Mouse (Mus musculus): ENCODE measurements around the gene Nrgn.

Nrgn gene

GRCm38 (mm10) chr9:37554279-37554678 is 1.6 kb upstream of the Nrgn start:
- DNase-seq = no peak

- DNase-seq = no peak
These were observed 763 bp downstream of the Nrgn start for GRCm38 (mm10) chr9:37551751-37552531.

- DNase-seq = no peak
These were observed 2.3 kb downstream of the Nrgn start for GRCm38 (mm10) chr9:37550435-37550834.

GRCm38 (mm10) chr9:37546889-37547288 is 5.8 kb downstream of the Nrgn start:
- DNase-seq = no peak

- DNase-seq = no peak
These were observed 6.8 kb downstream of the Nrgn start for GRCm38 (mm10) chr9:37545847-37546452.

- no peak for DNase-seq
These were observed 7.5 kb downstream of the Nrgn start for GRCm38 (mm10) chr9:37545166-37545610.

- DNase-seq = peak; percentile 78
These were observed 8.1 kb downstream of the Nrgn start for GRCm38 (mm10) chr9:37544447-37545165.

- DNase-seq = peak; percentile 29
These were observed 8.7 kb downstream of the Nrgn start for GRCm38 (mm10) chr9:37543869-37544440.

GRCm38 (mm10) chr9:37541851-37542642 is 10.7 kb downstream of the Nrgn start:
- DNase-seq = no peak

GRCm38 (mm10) chr9:37540701-37541575 is 11.8 kb downstream of the Nrgn start:
- no peak for DNase-seq

- DNase-seq = no peak
These were observed 12.5 kb downstream of the Nrgn start for GRCm38 (mm10) chr9:37540226-37540625.

GRCm38 (mm10) chr9:37539170-37540025 is 13.3 kb downstream of the Nrgn start, which contains the start of gene Vsig2:
Gene Vsig2, plus strand, starts transcription at chr9:37539255.
- no peak for DNase-seq

GRCm38 (mm10) chr9:37537658-37538250 is 14.9 kb downstream of the Nrgn start:
- no peak for DNase-seq

- DNase-seq = no peak
These were observed 15.9 kb downstream of the Nrgn start for GRCm38 (mm10) chr9:37536851-37537250.

GRCm38 (mm10) chr9:37530888-37531705 is 21.6 kb downstream of the Nrgn start:
- DNase-seq = peak; percentile 91

GRCm38 (mm10) chr9:37530031-37530887 is 22.4 kb downstream of the Nrgn start:
- DNase-seq = peak; percentile 88

GRCm38 (mm10) chr9:37528225-37528970 is 24.3 kb downstream of the Nrgn start:
- DNase-seq = peak; percentile 51

All from kidney, postnatal 14 days (tissue).